9 mouse cellular contexts compared by ENCODE assay signal in genomic region chr3:55542310-55542709, GRCm38 (mm10).
A peak's percentile ranks its signal among the peaks of the same experiment; 100 is the strongest.
DNase-seq lines count a peak whose midpoint lies in the region; ATAC-seq and TF ChIP-seq lines count a peak whose summit lies in the region.
"Had no signal": no experiment of that assay in that cellular context is flagged by ENCODE, and none has a peak within 500 bp of the region (broad histone marks: within the 10 kb centered on the region; RNA-seq: fewer than 3 reads in every experiment).

No protein-coding gene starts in this region.

- WGBS in forebrain, embryonic 16.5 days = 3% methylated on average over 8 of the region's 8 CpGs
- 1% methylated on average over 8 of the region's 8 CpGs for WGBS in hindbrain, embryonic 15.5 days
- 6% methylated on average over 8 of the region's 8 CpGs for WGBS in lung, embryonic 14.5 days

- no peak for DNase-seq in frontal cortex, postnatal 14 days (ENCODE audit: low spot score in 2 of 2)
- DNase-seq in cerebellum, adult 11-12 months = peak; percentile 77
- peak; percentile 88 for DNase-seq in lung, embryonic 14.5 days
- DNase-seq in right cerebral cortex, postnatal 10 days (ENCODE audit: low spot score in 2 of 2) = peak; percentile 84 to 89

- H3K27me3 ChIP-seq in forebrain, embryonic 16.5 days (replicated peaks; ENCODE audit: control insufficient read depth, insufficient read depth, low read length) = no peaks in the 10 kb centered on the region
- H3K27me3 ChIP-seq in hindbrain, embryonic 15.5 days = no peaks in the 10 kb centered on the region
- no peaks in the 10 kb centered on the region for H3K27me3 ChIP-seq in lung, embryonic 14.5 days (ENCODE audit: insufficient read depth, low read length)

- H3K9ac ChIP-seq in forebrain, embryonic 16.5 days (replicated peaks; ENCODE audit: low read depth, low read length) = peak overlapping the region; percentile 45
- peak overlapping the region; percentile 33 for H3K9ac ChIP-seq in hindbrain, embryonic 15.5 days
- H3K9ac ChIP-seq in lung, embryonic 14.5 days = no peak overlapping the region

- H3K36me3 ChIP-seq in forebrain, embryonic 16.5 days (ENCODE audit: control insufficient read depth, insufficient read depth) = no peaks in the 10 kb centered on the region
- H3K36me3 ChIP-seq in hindbrain, embryonic 15.5 days = no peaks in the 10 kb centered on the region
- H3K36me3 ChIP-seq in lung, embryonic 14.5 days (ENCODE audit: insufficient read depth) = no peaks in the 10 kb centered on the region

- H3K27ac ChIP-seq in forebrain, embryonic 16.5 days (ENCODE audit: low read length) = peak overlapping the region; percentile 25
- peak overlapping the region; percentile 84 for H3K27ac ChIP-seq in hindbrain, embryonic 15.5 days (replicated peaks)
- H3K27ac ChIP-seq in lung, embryonic 14.5 days (ENCODE audit: low read depth) = no peak overlapping the region

- TF ChIP-seq CTCF in lung, embryonic 14.5 days (IDR thresholded peaks at IDR 0.05; ENCODE audit: low read depth) = peak; percentile 62

- no peaks in the 10 kb centered on the region for H3K9me3 ChIP-seq in forebrain, embryonic 16.5 days (ENCODE audit: control insufficient read depth, low read length)
- H3K9me3 ChIP-seq in hindbrain, embryonic 15.5 days = no peaks in the 10 kb centered on the region
- H3K9me3 ChIP-seq in lung, embryonic 14.5 days (ENCODE audit: low read depth, low read length) = no peaks in the 10 kb centered on the region

- peak; percentile 53 for ATAC-seq in frontal cortex, adult (ENCODE audit: low TSS enrichment)
- peak; percentile 77 for ATAC-seq in forebrain, embryonic 16.5 days
- ATAC-seq in hindbrain, embryonic 15.5 days (ENCODE audit: low FRiP score, low read depth) = peak; percentile 74
- peak; percentile 60; the same call in 1 of the 2 replicates for ATAC-seq in lung, embryonic 14.5 days (ENCODE audit: insufficient read depth)
- no peak for ATAC-seq in erythroblast, adult 5-6 weeks (replicated peaks; ENCODE audit: low FRiP score, poor library complexity, severe bottlenecking)

- H3K4me3 ChIP-seq in forebrain, embryonic 16.5 days (replicated peaks; ENCODE audit: low read length) = 0 out of 2 replicates have a peak overlapping the region, but pooled peaks have one; percentile 11
- H3K4me3 ChIP-seq in hindbrain, embryonic 15.5 days = peak overlapping the region; percentile 15
- 0 out of 2 replicates have a peak overlapping the region, but pooled peaks have one; percentile 3 for H3K4me3 ChIP-seq in lung, embryonic 14.5 days (ENCODE audit: low read depth, low read length)
- H3K4me3 ChIP-seq: erythroblast, embryonic 14.5 days had no signal

- H3K4me1 ChIP-seq in forebrain, embryonic 16.5 days (replicated peaks; ENCODE audit: control insufficient read depth, insufficient read depth, low read length) = peaks cover 22% of the 10 kb centered on the region
- H3K4me1 ChIP-seq in hindbrain, embryonic 15.5 days (replicated peaks) = peaks cover 44% of the 10 kb centered on the region
- peaks cover 20% of the 10 kb centered on the region for H3K4me1 ChIP-seq in lung, embryonic 14.5 days (ENCODE audit: insufficient read depth)

- peak overlapping the region; percentile 45 for H3K4me2 ChIP-seq in forebrain, embryonic 16.5 days (ENCODE audit: low read length)
- H3K4me2 ChIP-seq in hindbrain, embryonic 15.5 days = peak overlapping the region; percentile 46
- peak overlapping the region; percentile 53 for H3K4me2 ChIP-seq in lung, embryonic 14.5 days

Comparison
In these comparisons a context has a peak if more than half of its experiments do, and no peak if none do; other contexts are left out.
1. DNase-seq: peak in cerebellum, adult 11-12 months (single experiment), lung, embryonic 14.5 days (single experiment) and right cerebral cortex, postnatal 10 days (2 of 2); none in frontal cortex, postnatal 14 days (0 of 2).
2. Peak in every context shown above with its lines, with median percentiles within 50 percentile points of each other: H3K4me2 ChIP-seq and H3K4me3 ChIP-seq.